Mouse (Mus musculus) kidney, postnatal 0 days (tissue): Measurements from ENCODE around the gene Ttll9. TPM values are rescaled to one million over a fixed set of nuclear protein-coding genes. Genes with fewer than 3 reads are reported as not detected.

Experiments used
- ATAC-seq: fragments of 200-750 bp; cut with Nextera tagmentation; replicated peaks from 2 replicates; pipeline ENCODE4 v1.8.0; 2017; ENCODE audit warnings: low read depth, moderate number of reproducible peaks, moderate TSS enrichment, moderate library complexity; ENCODE audit not compliant: low FRiP score
- DNase-seq: peaks from one replicate; pipeline ENCODE4 v3.0.0-alpha.2; 2016; ENCODE audit warnings: low spot score
- H3K27ac ChIP-seq: fragments of 300-500 bp; sonication (generic); 2 replicates; pipeline ENCODE4 v1.5.1; 2014; ENCODE audit warnings: mild to moderate bottlenecking
- H3K27me3 ChIP-seq: fragments of 300-500 bp; sonication (generic); 2 replicates; pipeline ENCODE4 v1.6.1; 2014; ENCODE audit warnings: low read length, mixed read lengths; ENCODE audit not compliant: insufficient read depth
- H3K36me3 ChIP-seq: fragments of 300-500 bp; sonication (generic); 2 replicates; pipeline ENCODE4 v1.6.1; 2014; ENCODE audit warnings: low read length, mixed read lengths; ENCODE audit not compliant: insufficient read depth
- H3K4me1 ChIP-seq: fragments of 300-500 bp; sonication (generic); replicated peaks from 2 replicates; pipeline ENCODE4 v1.6.1; 2014; ENCODE audit warnings: antibody characterized with exemption, low read length, mixed read lengths; ENCODE audit not compliant: insufficient read depth
- H3K4me2 ChIP-seq: fragments of 300-500 bp; sonication (generic); 2 replicates; pipeline ENCODE4 v1.6.1; 2014; ENCODE audit warnings: mild to moderate bottlenecking, low read length, moderate library complexity, mixed read lengths
- H3K4me3 ChIP-seq: fragments of 300-500 bp; sonication (generic); replicated peaks from 2 replicates; pipeline ENCODE4 v1.5.1; 2014; ENCODE audit warnings: low read depth, low read length
- H3K9ac ChIP-seq: fragments of 300-500 bp; sonication (generic); 2 replicates; pipeline ENCODE4 v1.6.1; 2014; ENCODE audit warnings: low read depth, low read length
- H3K9me3 ChIP-seq: fragments of 300-500 bp; sonication (generic); replicated peaks from 2 replicates; pipeline ENCODE4 v1.6.1; 2016; ENCODE audit warnings: low read length, inconsistent platforms, mixed read lengths
- CTCF ChIP-seq: IDR thresholded peaks from 2 replicates; pipeline ENCODE4 v1.5.1; 2016; ENCODE audit warnings: antibody characterized with exemption, low read depth, mild to moderate bottlenecking, moderate library complexity
- WGBS: fragments of 180-500 bp; shearing (Covaris S2); extraction: QIAGEN DNeasy Blood & Tissue Kit; methylation state at CpG from one replicate; pipeline ENCODE4 v1.1.7; 2014; 5-methylcytosine and 5-hydroxymethylcytosine counted together
- polyA plus RNA-seq: library from polyadenylated mRNA; unstranded; fragments of >200 nt; fragmentation: Nextera tagmentation; extraction: Ambion mirVana; gene quantifications from 2 replicates; pipeline ENCODE4 v1.2.1, GENCODE M21; 2015

Gene Ttll9
- polyA plus RNA-seq, 1 experiment from 2014 or later: 0.75 TPM

- peak overlapping the region; percentile 79 for H3K9ac ChIP-seq
- DNase-seq (no peak), ATAC-seq (no peak)
- H3K9me3 ChIP-seq: no peaks in the 10 kb centered on the region
- peak overlapping the region; percentile 75 for H3K4me3 ChIP-seq
- H3K4me2 ChIP-seq: peak overlapping the region; percentile 90
- H3K27me3 ChIP-seq: no peaks in the 10 kb centered on the region
- H3K36me3 ChIP-seq: peaks cover 22% of the 10 kb centered on the region
- WGBS: 88% methylated on average over 11 of the region's 11 CpGs
- H3K4me1 ChIP-seq: peaks cover 10% of the 10 kb centered on the region
- TF ChIP-seq CTCF: no peak
- no peak overlapping the region for H3K27ac ChIP-seq
These were observed 51.6 kb downstream of the Ttll9 start for GRCm38 (mm10) chr2:153013724-153014515.

- TF ChIP-seq CTCF: peak; percentile 97
- no peaks in the 10 kb centered on the region for H3K9me3 ChIP-seq
- peaks cover 11% of the 10 kb centered on the region for H3K36me3 ChIP-seq
- peak within 1 kb of the TSS; percentile 79 for H3K9ac ChIP-seq
- WGBS: 1% methylated on average over 54 of the region's 54 CpGs
- peak; percentile 97 for DNase-seq
- peak within 1 kb of the TSS; percentile 75 for H3K4me3 ChIP-seq
- no peaks in the 10 kb centered on the region for H3K27me3 ChIP-seq
- H3K27ac ChIP-seq: peak within 1 kb of the TSS; percentile 42; the same call in 1 of the 2 replicates
- ATAC-seq: peak; percentile 93
- H3K4me2 ChIP-seq: peak within 1 kb of the TSS; percentile 90
- peaks cover 10% of the 10 kb centered on the region for H3K4me1 ChIP-seq
These were observed 52.7 kb downstream of the Ttll9 start, which contains the start of gene Pdrg1 for GRCm38 (mm10) chr2:153014758-153015593. TSS of gene Pdrg1 (minus strand) at chr2:153015427.

GRCm38 (mm10) chr2:153015804-153016203, 53.5 kb downstream of the Ttll9 start:
- no peaks in the 10 kb centered on the region for H3K27me3 ChIP-seq
- 32% methylated on average over 8 of the region's 8 CpGs for WGBS
- no peak overlapping the region for H3K27ac ChIP-seq
- ATAC-seq (no peak), DNase-seq (peak; percentile 36)
- H3K4me2 ChIP-seq: peak overlapping the region; percentile 90
- H3K9ac ChIP-seq: no peak overlapping the region
- H3K9me3 ChIP-seq: no peaks in the 10 kb centered on the region
- peaks cover 3% of the 10 kb centered on the region; the same call in 1 of the 2 replicates for H3K36me3 ChIP-seq
- TF ChIP-seq CTCF: no peak
- 0 out of 2 replicates have a peak overlapping the region, but pooled peaks have one; percentile 75 for H3K4me3 ChIP-seq
- H3K4me1 ChIP-seq: peaks cover 10% of the 10 kb centered on the region

- H3K36me3 ChIP-seq: no peaks in the 10 kb centered on the region
- 47% methylated on average over 5 of the region's 5 CpGs for WGBS
- peaks cover 10% of the 10 kb centered on the region for H3K4me1 ChIP-seq
- H3K4me3 ChIP-seq: no peak overlapping the region
- H3K27ac ChIP-seq: no peak overlapping the region
- TF ChIP-seq CTCF: no peak
- DNase-seq (no peak), ATAC-seq (no peak)
- H3K9me3 ChIP-seq: no peaks in the 10 kb centered on the region
- H3K4me2 ChIP-seq: no peak overlapping the region
- H3K9ac ChIP-seq: no peak overlapping the region
- no peaks in the 10 kb centered on the region for H3K27me3 ChIP-seq
These were observed 54.5 kb downstream of the Ttll9 start for GRCm38 (mm10) chr2:153016786-153017185.

GRCm38 (mm10) chr2:153019355-153019754, 57.1 kb downstream of the Ttll9 start:
- no peak overlapping the region for H3K27ac ChIP-seq
- H3K27me3 ChIP-seq: no peaks in the 10 kb centered on the region
- H3K9me3 ChIP-seq: no peaks in the 10 kb centered on the region
- H3K36me3 ChIP-seq: no peaks in the 10 kb centered on the region
- no peak overlapping the region for H3K4me2 ChIP-seq
- H3K4me1 ChIP-seq: peaks cover 3% of the 10 kb centered on the region
- no peak for DNase-seq
- TF ChIP-seq CTCF: no peak
- ATAC-seq: no peak
- no peak overlapping the region for H3K4me3 ChIP-seq
- no peak overlapping the region for H3K9ac ChIP-seq
- WGBS: 77% methylated on average over 3 of the region's 3 CpGs

GRCm38 (mm10) chr2:153021163-153021562, 58.9 kb downstream of the Ttll9 start:
- Histone ChIP-seq H3K27ac (no peak overlapping the region), H3K4me1 (no peaks in the 10 kb centered on the region), H3K9me3 (no peaks in the 10 kb centered on the region), H3K4me2 (no peak overlapping the region), H3K36me3 (no peaks in the 10 kb centered on the region), H3K4me3 (no peak overlapping the region), H3K9ac (no peak overlapping the region), H3K27me3 (no peaks in the 10 kb centered on the region)
- no peak for ATAC-seq
- TF ChIP-seq CTCF: no peak
- 57% methylated on average over 3 of the region's 3 CpGs for WGBS
- no peak for DNase-seq
